Mouse (Mus musculus) brain, embryonic 14.5 days (tissue): ENCODE results near the gene Bcl2l13.

Source experiments
- CTCF ChIP-seq: fragments of 200-500 bp; IDR thresholded peaks from 2 replicates; pipeline ENCODE4 v1.5.1; 2012; ENCODE audit warnings: inconsistent platforms, mild to moderate bottlenecking, moderate library complexity, borderline replicate concordance; ENCODE audit not compliant: insufficient read depth, insufficient read length; ENCODE audit errors: extremely low read depth
- POLR2A ChIP-seq: fragments of 200-500 bp; IDR thresholded peaks from 2 replicates; pipeline ENCODE4 v1.6.1; 2012; ENCODE audit warnings: mild to moderate bottlenecking, inconsistent platforms, borderline replicate concordance; ENCODE audit not compliant: poor library complexity, insufficient read depth, insufficient read length, severe bottlenecking; ENCODE audit errors: extremely low read depth

GRCm38 (mm10) chr6:120788068-120788607, 47.9 kb upstream of the Bcl2l13 start:
- no peak for TF ChIP-seq CTCF
- no peak for TF ChIP-seq POLR2A
